Mouse (Mus musculus) lung, adult 2 months (tissue): ENCODE results near the gene Arl5c. TPM values are rescaled to one million over a fixed set of nuclear protein-coding genes. Genes with fewer than 3 reads are reported as not detected.

Experiments
- DNase-seq: peaks from one replicate; pipeline ENCODE4 v3.0.0; 2022
- H3K4me1 ChIP-seq: fragments of 200-500 bp; 2 replicates; pipeline ENCODE4 v1.6.1; 2011; ENCODE audit warnings: low read length; ENCODE audit not compliant: control insufficient read depth, insufficient read depth
- H3K4me3 ChIP-seq: fragments of 200-500 bp; replicated peaks from 2 replicates; pipeline ENCODE3; 2011; ENCODE audit warnings: low read depth, mild to moderate bottlenecking, control low read depth, low read length; ENCODE audit errors: extremely low read depth
- CTCF ChIP-seq: fragments of 200-500 bp; IDR thresholded peaks from 2 replicates; pipeline ENCODE4 v1.5.1; 2011; ENCODE audit warnings: mild to moderate bottlenecking, low read length, control low read depth; ENCODE audit not compliant: insufficient read depth
- POLR2A ChIP-seq: fragments of 200-500 bp; IDR thresholded peaks from 2 replicates; pipeline ENCODE4 v1.6.1; 2011; ENCODE audit warnings: low read depth, mild to moderate bottlenecking, control low read depth, low read length, borderline replicate concordance; ENCODE audit errors: extremely low read depth
- WGBS: fragments of 180-500 bp; shearing (Covaris S2); methylation state at CpG from one replicate; pipeline ENCODE4 v1.1.7; 2018; 5-methylcytosine and 5-hydroxymethylcytosine counted together
- polyA plus RNA-seq: library from polyadenylated mRNA; depleted of rRNA; stranded (reverse); fragments of >200 nt; gene quantifications from 2 replicates; pipeline ENCODE4 v1.2.3, GENCODE M21; 2012

The Arl5c gene
- polyA plus RNA-seq, 1 experiment = 5.1 TPM

GRCm38 (mm10) chr11:97998898-97999608 is 3.1 kb upstream of the Arl5c start:
- Histone ChIP-seq H3K4me3 (no peak overlapping the region), H3K4me1 (peaks cover 7% of the 10 kb centered on the region)
- WGBS = 33% methylated on average over 7 of the region's 7 CpGs
- TF ChIP-seq CTCF = no peak
- TF ChIP-seq POLR2A = no peak
- DNase-seq = no peak

- no peak for DNase-seq
- TF ChIP-seq POLR2A = no peak
- TF ChIP-seq CTCF = no peak
- Histone ChIP-seq H3K4me1 (peaks cover 7% of the 10 kb centered on the region), H3K4me3 (no peak overlapping the region)
- WGBS = 68% methylated on average over 11 of the region's 11 CpGs
These were observed 2.3 kb upstream of the Arl5c start for GRCm38 (mm10) chr11:97998074-97998793.

GRCm38 (mm10) chr11:97997387-97997960 is 1.5 kb upstream of the Arl5c start:
- no peak for TF ChIP-seq POLR2A
- no peak for TF ChIP-seq CTCF
- no peak for DNase-seq
- Histone ChIP-seq H3K4me3 (no peak overlapping the region), H3K4me1 (peaks cover 2% of the 10 kb centered on the region)
- WGBS = 67% methylated on average over 8 of the region's 8 CpGs

- H3K4me1 ChIP-seq = peaks cover 2% of the 10 kb centered on the region
- TF ChIP-seq POLR2A (no peak), CTCF (no peak)
- no peak for DNase-seq
- H3K4me3 ChIP-seq = no peak overlapping the region
- 67% methylated on average over 1 of the region's 1 CpGs for WGBS
These were observed 710 bp upstream of the Arl5c start for GRCm38 (mm10) chr11:97996691-97997090.

- peaks cover 2% of the 10 kb centered on the region for H3K4me1 ChIP-seq
- peak; percentile 88 for DNase-seq
- TF ChIP-seq CTCF (peak; percentile 68), POLR2A (no peak)
- H3K4me3 ChIP-seq = peak overlapping the region; percentile 61
- WGBS = 8% methylated on average over 13 of the region's 13 CpGs
These were observed 1.4 kb downstream of the Arl5c start for GRCm38 (mm10) chr11:97994539-97995100.

- WGBS = under 1% methylated on average over 26 of the region's 26 CpGs
- TF ChIP-seq CTCF (no peak), POLR2A (no peak)
- DNase-seq = peak; percentile 79
These were observed 7.4 kb downstream of the Arl5c start for GRCm38 (mm10) chr11:97988530-97989096.

GRCm38 (mm10) chr11:97987551-97988526 is 8.1 kb downstream of the Arl5c start:
- peak; percentile 95 for DNase-seq
- Histone ChIP-seq H3K4me3 (peak overlapping the region; percentile 98), H3K4me1 (0 out of 2 replicates have a peak, but pooled peaks cover 2% of the 10 kb centered on the region)
- TF ChIP-seq CTCF (peak; percentile 76), POLR2A (peak; percentile 77; the same call in 1 of the 2 replicates)
- under 1% methylated on average over 42 of the region's 42 CpGs for WGBS

More at GRCm38 (mm10) chr11:97988530-97989096, 7.4 kb downstream of the Arl5c start:
- Histone ChIP-seq H3K4me1 (0 out of 2 replicates have a peak, but pooled peaks cover 2% of the 10 kb centered on the region), H3K4me3 (peak overlapping the region; percentile 98)

- Histone ChIP-seq H3K4me3 (peak overlapping the region; percentile 20), H3K4me1 (0 out of 2 replicates have a peak, but pooled peaks cover 2% of the 10 kb centered on the region)
- DNase-seq = no peak
- TF ChIP-seq POLR2A (no peak), CTCF (no peak)
- WGBS = 37% methylated on average over 13 of the region's 17 CpGs
These were observed 9.1 kb downstream of the Arl5c start for GRCm38 (mm10) chr11:97986738-97987465.
